Mouse (Mus musculus) kidney, adult 2 months (tissue): ENCODE measurements around the gene Pdzd7.

ENCODE experiments used
- CTCF ChIP-seq: fragments of 200-500 bp; conservative IDR thresholded peaks from 2 replicates; pipeline ENCODE4 v1.5.1; 2011; ENCODE audit warnings: low read depth, mild to moderate bottlenecking, control low read depth, low read length, moderate library complexity, mixed read lengths; ENCODE audit not compliant: insufficient read depth, insufficient read length
- POLR2A ChIP-seq: fragments of 200-500 bp; IDR thresholded peaks from one replicate; pipeline ENCODE4 v1.6.1; 2011; ENCODE audit warnings: low read depth, low read length, control low read depth

DNA sequence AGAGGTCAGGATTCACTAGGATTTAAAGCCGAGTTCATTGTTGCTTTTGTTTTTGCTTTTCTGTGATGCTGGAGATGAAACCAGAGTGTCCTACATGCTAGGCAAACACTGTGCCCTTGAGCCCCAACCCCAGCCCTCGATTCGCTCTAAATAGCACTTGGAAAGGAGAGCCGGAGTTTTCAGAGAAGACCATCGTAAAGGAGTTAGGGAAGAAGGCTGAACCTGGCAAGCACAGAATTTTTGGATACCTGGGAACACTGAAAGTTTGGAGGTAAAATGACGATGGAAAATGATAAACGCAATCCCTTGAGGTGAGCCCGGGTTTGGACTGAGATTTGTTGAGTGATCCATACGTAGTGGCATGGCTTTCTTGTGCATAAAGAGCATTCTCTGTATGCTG, 57.2 kb downstream of the Pdzd7 start:
- TF ChIP-seq CTCF (no peak), POLR2A (no peak)
